In the genomic region with DNA sequence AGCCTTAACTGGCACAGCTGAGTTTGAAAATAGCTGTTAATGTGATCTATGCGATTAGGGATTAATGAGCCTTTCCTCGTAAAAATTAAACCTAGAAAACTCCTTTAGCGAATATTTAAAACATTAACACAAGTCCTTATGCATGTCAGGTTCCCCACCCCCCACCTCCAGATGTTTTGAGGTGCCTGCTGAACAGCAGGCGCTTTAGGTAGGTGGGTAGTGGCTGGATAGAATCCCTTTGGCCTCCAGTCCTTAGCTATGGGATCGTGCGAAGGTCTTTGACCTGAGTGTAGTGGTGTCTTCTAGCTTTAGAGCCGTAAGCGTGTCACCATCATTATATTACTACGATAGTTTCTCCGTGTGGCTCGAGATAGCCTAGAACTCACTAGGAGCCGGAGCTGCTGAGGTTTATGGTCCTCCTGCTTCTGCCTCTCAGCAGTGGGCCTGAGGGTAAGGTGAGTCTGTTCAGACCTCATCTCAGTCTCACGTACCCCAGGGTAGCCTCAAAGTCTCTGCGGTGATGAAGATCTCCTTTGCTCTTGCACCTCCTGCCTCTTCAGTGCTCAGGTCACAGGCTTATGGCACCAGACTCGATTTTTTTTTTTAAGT, we compare ENCODE assay signal across 8 mouse cellular contexts. TPM values are rescaled to one million over a fixed set of nuclear protein-coding genes. Genes with fewer than 3 reads are reported as not detected.
A peak's percentile ranks its signal among the peaks of the same experiment; 100 is the strongest.
DNase-seq lines count a peak whose midpoint lies in the region; ATAC-seq and TF ChIP-seq lines count a peak whose summit lies in the region.

No protein-coding gene starts in this region.

- H3K4me1 ChIP-seq in heart, embryonic 10.5 days: peaks cover 48% of the 10 kb centered on the region
- peaks cover 46% of the 10 kb centered on the region for H3K4me1 ChIP-seq in hindbrain, embryonic 10.5 days (replicated peaks)
- peaks cover 22% of the 10 kb centered on the region for H3K4me1 ChIP-seq in liver, adult 2 months (ENCODE audit: control insufficient read depth, insufficient read depth, low read length)
- H3K4me1 ChIP-seq in stomach, embryonic 14.5 days (ENCODE audit: control insufficient read depth, insufficient read depth, low read length): peaks cover 41% of the 10 kb centered on the region

- intact Hi-C loops in heart, postnatal 25 days (cut with DNase I): loop anchor here (2.0 to 5.0 kb wide), 2 partner anchors 49 to 80 kb away; no protein-coding TSS in a partner anchor

- peak overlapping the region; percentile 61 for H3K4me2 ChIP-seq in stomach, embryonic 14.5 days (replicated peaks; ENCODE audit: low read depth, low read length)

- TF ChIP-seq POLR2A in liver, adult 2 months (IDR thresholded peaks at IDR 0.05; ENCODE audit: extremely low read depth, insufficient read depth, low read length): no peak

- no peak for TF ChIP-seq CTCF in liver, adult 2 months (IDR thresholded peaks at IDR 0.05; ENCODE audit: low read depth, low read length)

- peaks cover 4% of the 10 kb centered on the region; the same call in 1 of the 2 replicates for H3K36me3 ChIP-seq in heart, embryonic 10.5 days
- peaks cover 16% of the 10 kb centered on the region for H3K36me3 ChIP-seq in hindbrain, embryonic 10.5 days
- no peaks in the 10 kb centered on the region; the same call in 1 of the 2 replicates for H3K36me3 ChIP-seq in liver, adult 2 months (ENCODE audit: control insufficient read depth, insufficient read depth, low read length)
- H3K36me3 ChIP-seq in stomach, embryonic 14.5 days (ENCODE audit: control insufficient read depth, insufficient read depth, low read length): peaks cover 7% of the 10 kb centered on the region; the same call in 1 of the 2 replicates

- H3K4me3 ChIP-seq in heart, embryonic 10.5 days: peak overlapping the region; percentile 95
- peak overlapping the region; percentile 86 for H3K4me3 ChIP-seq in hindbrain, embryonic 10.5 days
- H3K4me3 ChIP-seq in liver, adult 2 months (ENCODE audit: insufficient read depth, low read depth, low read length): peak overlapping the region; percentile 100
- peak overlapping the region; percentile 91 for H3K4me3 ChIP-seq in stomach, embryonic 14.5 days (ENCODE audit: low read depth, low read length)

- 25% methylated on average over 15 of the region's 15 CpGs for WGBS in heart, embryonic 10.5 days
- WGBS in hindbrain, embryonic 10.5 days: 29% methylated on average over 15 of the region's 15 CpGs
- whole genome bisulfite sequencing in liver, adult 2 months: 18% methylated on average over 15 of the region's 15 CpGs
- 19% methylated on average over 15 of the region's 15 CpGs for WGBS in stomach, embryonic 14.5 days

- no peaks in the 10 kb centered on the region for H3K27me3 ChIP-seq in heart, embryonic 10.5 days (ENCODE audit: insufficient read depth, poor library complexity, severe bottlenecking)
- H3K27me3 ChIP-seq in hindbrain, embryonic 10.5 days (ENCODE audit: insufficient read depth, poor library complexity, severe bottlenecking): peaks cover 15% of the 10 kb centered on the region; the same call in 1 of the 2 replicates
- no peaks in the 10 kb centered on the region for H3K27me3 ChIP-seq in liver, adult 2 months (ENCODE audit: control insufficient read depth, insufficient read depth, low read length)
- H3K27me3 ChIP-seq in stomach, embryonic 14.5 days (ENCODE audit: control insufficient read depth, insufficient read depth, low read length): no peaks in the 10 kb centered on the region

- H3K9me3 ChIP-seq in heart, embryonic 10.5 days: no peaks in the 10 kb centered on the region
- H3K9me3 ChIP-seq in hindbrain, embryonic 10.5 days: no peaks in the 10 kb centered on the region
- no peaks in the 10 kb centered on the region for H3K9me3 ChIP-seq in stomach, embryonic 14.5 days (ENCODE audit: control insufficient read depth, low read depth, low read length)

- H3K79me2 ChIP-seq in liver, adult 2 months (ENCODE audit: control insufficient read depth, insufficient read depth, low read length): peaks cover 32% of the 10 kb centered on the region

- no peak for ATAC-seq in stomach, embryonic 14.5 days (ENCODE audit: insufficient number of reproducible peaks, insufficient read depth, low FRiP score, low read depth)

- H3K27ac ChIP-seq in heart, embryonic 10.5 days: peak overlapping the region; percentile 100
- H3K27ac ChIP-seq in hindbrain, embryonic 10.5 days: peak overlapping the region; percentile 99
- H3K27ac ChIP-seq in liver, adult 2 months (replicated peaks; ENCODE audit: insufficient read depth, low read depth, low read length): peak overlapping the region; percentile 98
- H3K27ac ChIP-seq in stomach, embryonic 14.5 days (ENCODE audit: low read length): peak overlapping the region; percentile 100

- H3K9ac ChIP-seq in liver, adult 2 months (ENCODE audit: low read depth, low read length): peak overlapping the region; percentile 97
- H3K9ac ChIP-seq in stomach, embryonic 14.5 days (replicated peaks; ENCODE audit: low read depth, low read length): peak overlapping the region; percentile 97

- DNase-seq in heart, embryonic 10.5 days (ENCODE audit: low spot score): no peak
- no peak for DNase-seq in heart, postnatal 25 days (ENCODE audit: low spot score)
- DNase-seq in cerebellum, adult 8-10 months: peak; percentile 30
- no peak for DNase-seq in hindbrain, embryonic 10.5 days (ENCODE audit: low spot score)
- no peak for DNase-seq in liver, adult 2 months (ENCODE audit: extremely low read depth, low read depth, low spot score)
- no peak for DNase-seq in left cerebral cortex, adult 18-20 months (ENCODE audit: low spot score in 2 of 2)
- DNase-seq in adrenal gland, postnatal 4 days (ENCODE audit: low spot score in 2 of 2): no peak

RNA-seq across cellular contexts. Expression of a gene that starts 1.5 kb away (rescaled TPM):
- polyA plus RNA-seq in heart, embryonic 10.5 days (2016; fragmentation: Nextera tagmentation; extraction: Ambion mirVana): 28.4 and 33.6 TPM in 2 replicates
- total RNA-seq in heart, postnatal 25 days (2021): 10 to 100 TPM; 18.8 to 21.6 TPM
- polyA plus RNA-seq in hindbrain, embryonic 10.5 days (2016; fragmentation: Nextera tagmentation; extraction: Ambion mirVana): 38.9 and 47.0 TPM in 2 replicates
- 6.1 and 7.7 TPM in 2 replicates for total RNA-seq in liver, adult 2 months (2014; rRNA removed)
- polyA plus RNA-seq in liver, adult 2 months (2012; rRNA removed): 2.1 and 2.5 TPM in 2 replicates
- polyA plus RNA-seq in stomach, embryonic 14.5 days (2014; fragmentation: Nextera tagmentation; extraction: Ambion mirVana): 43.6 and 50.3 TPM in 2 replicates
- 10 to 100 TPM; 49.9 to 52.8 TPM for total RNA-seq in left cerebral cortex, adult 18-20 months (2021)
- total RNA-seq in adrenal gland, postnatal 4 days (2021): 10 to 100 TPM; 44.8 to 46.7 TPM

RNA-seq across cellular contexts. Expression of a gene that starts 1.9 kb away (rescaled TPM):
- 7.4 and 7.5 TPM in 2 replicates for polyA plus RNA-seq in heart, embryonic 10.5 days (2016; fragmentation: Nextera tagmentation; extraction: Ambion mirVana)
- 10 to 100 TPM; 15.2 to 17.0 TPM for total RNA-seq in heart, postnatal 25 days (2021)
- polyA plus RNA-seq in hindbrain, embryonic 10.5 days (2016; fragmentation: Nextera tagmentation; extraction: Ambion mirVana): 5.3 and 6.9 TPM in 2 replicates
- total RNA-seq in liver, adult 2 months (2014; rRNA removed): 13.8 and 15.9 TPM in 2 replicates
- polyA plus RNA-seq in liver, adult 2 months (2012; rRNA removed): 5.1 and 6.4 TPM in 2 replicates
- polyA plus RNA-seq in stomach, embryonic 14.5 days (2014; fragmentation: Nextera tagmentation; extraction: Ambion mirVana): 25.8 and 27.6 TPM in 2 replicates
- 1 to 10 TPM; 4.5 to 4.7 TPM for total RNA-seq in left cerebral cortex, adult 18-20 months (2021)
- total RNA-seq in adrenal gland, postnatal 4 days (2021): 10 to 100 TPM; 27.4 to 28.8 TPM

RNA-seq across cellular contexts. Expression of a gene that starts 31.2 kb away (rescaled TPM):
- 2.9 and 3.8 TPM in 2 replicates for polyA plus RNA-seq in heart, embryonic 10.5 days (2016; fragmentation: Nextera tagmentation; extraction: Ambion mirVana)
- under 1 TPM; 0.17 to 0.29 TPM for total RNA-seq in heart, postnatal 25 days (2021)
- 4.9 and 6.0 TPM in 2 replicates for polyA plus RNA-seq in hindbrain, embryonic 10.5 days (2016; fragmentation: Nextera tagmentation; extraction: Ambion mirVana)
- total RNA-seq in liver, adult 2 months (2014; rRNA removed): 0.13 and 0.18 TPM in 2 replicates
- polyA plus RNA-seq in liver, adult 2 months (2012; rRNA removed): not detected in 2 replicates
- polyA plus RNA-seq in stomach, embryonic 14.5 days (2014; fragmentation: Nextera tagmentation; extraction: Ambion mirVana): 2.8 and 3.0 TPM in 2 replicates
- 1 to 10 TPM in 1 of 2 experiments, under 1 TPM in 1; 0.80 to 1.0 TPM for total RNA-seq in left cerebral cortex, adult 18-20 months (2021)
- total RNA-seq in adrenal gland, postnatal 4 days (2021): 1 to 10 TPM; 1.0 to 1.1 TPM

RNA-seq across cellular contexts. Expression of a gene that starts 56.5 kb away (rescaled TPM):
- polyA plus RNA-seq in heart, embryonic 10.5 days (2016; fragmentation: Nextera tagmentation; extraction: Ambion mirVana): 9.2 and 9.3 TPM in 2 replicates
- total RNA-seq in heart, postnatal 25 days (2021): 10 to 100 TPM; 10.3 to 12.0 TPM
- polyA plus RNA-seq in hindbrain, embryonic 10.5 days (2016; fragmentation: Nextera tagmentation; extraction: Ambion mirVana): 11.0 and 11.1 TPM in 2 replicates
- 6.6 and 7.3 TPM in 2 replicates for total RNA-seq in liver, adult 2 months (2014; rRNA removed)
- 3.8 and 4.3 TPM in 2 replicates for polyA plus RNA-seq in liver, adult 2 months (2012; rRNA removed)
- polyA plus RNA-seq in stomach, embryonic 14.5 days (2014; fragmentation: Nextera tagmentation; extraction: Ambion mirVana): 14.3 and 16.1 TPM in 2 replicates
- total RNA-seq in left cerebral cortex, adult 18-20 months (2021): 10 to 100 TPM; 41.5 to 43.3 TPM
- 10 to 100 TPM; 12.6 to 13.2 TPM for total RNA-seq in adrenal gland, postnatal 4 days (2021)
